Mouse (Mus musculus) CD4-positive, CD25-positive, alpha-beta regulatory T cell, adult 2 months (primary cell): ENCODE measurements at regions not wholly inside any gene's neighbourhood (a gene's known extent, or its start where the extent isn't known, plus 50 kb on each side); places are given as distances from the start of the nearest gene placed in this dataset.
A peak's percentile ranks its signal among the peaks of the same experiment; 100 is the strongest.
"Not testable (repeated sequence)": the region's sequence is repeated elsewhere in the genome, so short reads cannot be mapped to it uniquely, and the experiment has no call there.

ENCODE experiments used
- DNase-seq: peaks from one replicate; pipeline ENCODE4 v3.0.0-alpha.2; 2012; ENCODE audit warnings: low read depth, low spot score

DNA sequence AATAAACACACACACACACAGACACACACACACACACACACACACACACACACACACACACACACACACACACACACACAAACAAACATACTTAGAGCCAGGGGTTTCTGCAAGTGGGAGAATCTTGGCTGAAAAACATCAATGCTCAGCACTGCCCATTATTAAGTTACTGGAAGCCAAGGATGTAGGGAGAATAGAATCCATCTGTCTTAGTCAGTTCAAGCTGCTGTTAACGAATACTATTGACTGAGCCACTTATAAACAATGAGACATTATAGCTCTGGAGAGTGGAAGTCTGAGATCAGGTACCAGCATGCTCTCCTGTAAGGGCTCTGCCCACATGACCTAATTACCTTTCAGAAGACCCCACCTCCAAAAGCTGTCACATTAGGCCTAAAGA, 87.4 kb downstream of the Fam174b start:
- no peak for DNase-seq

DNA sequence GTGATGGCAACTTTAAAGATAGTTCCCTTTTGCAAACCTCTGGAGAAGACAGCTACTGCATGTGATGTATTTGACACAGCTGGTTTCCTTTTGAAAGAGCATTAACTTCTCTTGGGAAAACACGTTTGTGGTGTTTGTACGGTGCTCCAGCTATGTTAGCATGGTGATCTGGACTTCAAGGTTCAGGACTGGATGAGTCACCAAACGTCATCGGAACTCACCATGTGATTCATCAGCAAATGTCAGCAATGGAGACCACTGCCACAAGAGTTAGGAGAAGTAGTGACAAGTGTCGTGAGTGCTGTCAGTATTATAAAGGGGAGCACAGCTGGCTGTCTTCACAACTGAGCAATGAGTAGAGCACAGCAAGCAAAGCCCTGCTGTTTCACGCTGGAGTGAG, 90.5 kb downstream of the Fam174b start:
- no peak for DNase-seq

DNA sequence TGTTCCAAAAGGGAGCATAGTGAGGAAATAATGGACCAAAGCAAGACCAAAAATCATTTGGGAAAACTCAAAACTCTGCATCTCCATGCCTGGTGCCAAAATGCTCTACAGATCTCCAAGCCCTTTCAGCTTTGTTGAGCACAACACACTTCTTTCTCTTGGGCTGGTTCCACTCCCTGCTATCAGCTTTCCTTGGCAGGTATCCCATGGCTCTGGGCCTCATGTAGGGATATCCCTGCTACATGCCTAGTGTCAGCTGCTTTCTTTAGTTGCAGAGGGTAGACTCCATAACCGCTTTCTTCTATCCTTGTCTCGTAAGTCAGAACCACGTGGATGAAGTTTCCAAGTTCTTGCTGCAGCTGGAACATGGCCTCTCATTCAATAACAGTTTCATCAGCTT, 100.3 kb downstream of the Fam174b start:
- no peak for DNase-seq

DNA sequence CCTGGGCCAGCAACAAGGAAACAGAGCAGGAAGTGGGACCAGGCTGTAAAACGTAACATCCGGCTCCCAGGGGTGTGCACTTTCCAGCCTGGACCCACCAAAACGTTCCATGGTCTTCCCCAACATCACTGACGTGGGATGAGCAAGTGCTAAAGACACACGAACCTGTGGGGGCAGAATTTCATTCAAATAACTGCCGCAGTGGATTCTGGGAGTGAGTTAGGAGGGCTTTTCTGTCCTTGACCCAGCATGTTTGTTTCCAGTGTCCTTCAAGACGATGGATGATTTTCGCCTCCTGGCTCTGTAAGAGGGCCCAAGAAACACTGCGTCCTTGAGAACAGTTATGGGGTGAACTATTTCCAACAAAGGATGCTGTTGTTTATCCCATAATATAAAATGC, 112.1 kb downstream of the Fam174b start:
- DNase-seq: no peak

DNA sequence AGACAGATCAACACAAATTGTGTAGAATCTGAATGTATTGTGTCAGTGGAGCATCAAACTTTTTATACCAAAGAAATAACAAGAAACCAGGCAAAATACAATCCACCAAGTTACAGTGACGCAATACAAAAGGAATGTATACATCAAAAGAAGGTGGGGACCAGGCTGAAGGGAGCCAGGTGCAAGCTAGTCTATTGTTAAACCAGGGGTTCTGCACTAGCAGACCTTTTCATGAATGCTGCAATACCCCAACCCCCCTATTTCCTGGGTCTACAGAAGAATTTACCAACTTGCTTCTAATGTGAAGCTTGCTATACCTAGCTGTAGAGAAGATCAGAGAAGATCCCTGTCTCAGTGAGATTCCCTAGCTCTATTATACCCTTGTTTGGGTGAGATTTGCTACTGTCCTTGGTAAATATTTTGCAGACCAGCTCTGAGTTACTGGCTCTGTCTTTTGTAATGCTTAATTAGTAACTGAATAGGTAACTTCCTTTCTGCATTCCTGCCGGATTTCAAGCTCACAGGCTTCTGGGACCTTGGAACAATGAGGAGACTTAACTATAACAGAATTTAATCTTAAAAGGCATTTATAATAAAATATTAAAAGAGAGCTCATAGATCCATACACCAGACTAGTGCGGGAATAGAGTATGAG, 113.3 kb downstream of the Fam174b start:
- DNase-seq: not testable (repeated sequence)

DNA sequence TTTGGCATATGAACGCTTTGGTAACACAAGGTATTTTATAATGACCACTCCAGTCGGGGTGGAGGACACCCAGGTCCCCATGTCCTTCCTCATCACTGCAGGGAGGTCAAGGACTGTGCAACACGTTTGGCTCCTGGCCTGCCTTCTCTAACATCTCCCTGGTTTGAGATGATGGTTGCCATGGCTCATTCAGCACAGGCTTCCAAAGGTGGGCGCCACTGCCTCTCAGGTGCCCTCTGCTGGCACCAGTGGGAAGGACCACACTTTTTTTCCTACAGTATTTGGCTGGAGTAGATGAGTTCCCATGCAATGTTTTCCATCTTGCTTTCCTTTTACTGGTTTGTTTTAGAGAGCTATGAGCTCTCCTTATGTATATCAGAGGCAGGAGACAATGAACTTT, 115.4 kb downstream of the Fam174b start:
- peak; percentile 1 for DNase-seq

DNA sequence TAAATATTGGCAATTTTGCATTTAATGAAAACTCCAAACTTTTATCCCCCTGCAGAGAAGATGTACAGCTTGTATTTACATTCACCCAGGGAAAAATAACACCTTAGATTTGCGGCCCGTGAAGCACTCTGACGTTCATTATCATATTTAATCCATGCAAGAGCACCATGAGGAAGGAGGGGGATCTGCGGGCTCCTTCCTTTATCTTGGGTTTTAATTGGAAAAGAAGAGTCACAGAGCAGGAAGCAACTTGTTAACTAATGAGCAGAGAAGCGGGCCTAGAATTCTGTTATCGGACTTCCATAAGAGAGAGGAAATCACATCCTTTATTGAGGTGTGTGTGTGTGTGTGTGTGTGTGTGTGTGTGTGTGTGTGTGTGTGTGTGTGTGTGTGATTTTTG, 116.8 kb downstream of the Fam174b start:
- no peak for DNase-seq

DNA sequence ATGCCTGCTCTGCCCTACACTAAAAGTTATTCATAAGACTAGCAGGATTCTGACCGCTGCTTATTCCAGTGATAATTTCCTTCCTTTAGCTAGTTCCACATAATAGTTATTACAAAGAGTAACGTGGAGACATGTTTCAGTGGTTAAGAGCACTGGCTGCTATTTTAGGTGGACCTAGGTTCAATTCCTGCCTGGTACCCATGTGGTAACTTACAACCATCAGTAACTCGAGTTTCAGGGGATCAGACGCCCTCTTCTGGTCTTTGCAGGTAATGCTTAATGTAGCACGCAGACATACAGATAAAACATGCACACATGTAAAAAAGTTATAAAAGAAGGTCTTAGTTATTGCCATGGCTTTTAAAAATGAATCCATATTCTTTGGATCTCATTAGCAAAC, 125.0 kb downstream of the Fam174b start:
- DNase-seq: no peak

DNA sequence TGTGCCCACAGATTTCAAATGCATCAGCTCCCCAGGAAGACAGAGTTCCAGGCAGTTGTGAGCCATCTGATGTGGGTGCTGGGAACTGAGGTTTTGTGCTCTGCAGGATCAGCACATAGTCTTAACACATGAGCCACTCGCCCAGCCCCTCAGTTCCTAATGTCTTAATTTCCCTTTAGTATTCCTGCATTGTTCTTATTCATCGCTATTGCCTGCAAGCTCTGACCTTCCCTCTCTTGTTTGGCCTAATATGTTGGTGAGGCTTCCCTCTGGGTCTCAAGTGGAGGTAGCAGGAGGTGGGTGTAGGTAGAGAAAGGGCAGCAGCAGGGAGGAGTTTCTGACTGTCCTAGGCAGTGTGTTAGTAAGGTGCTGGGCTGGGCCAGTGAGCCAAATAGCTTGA, 132.1 kb downstream of the Fam174b start:
- DNase-seq: no peak

DNA sequence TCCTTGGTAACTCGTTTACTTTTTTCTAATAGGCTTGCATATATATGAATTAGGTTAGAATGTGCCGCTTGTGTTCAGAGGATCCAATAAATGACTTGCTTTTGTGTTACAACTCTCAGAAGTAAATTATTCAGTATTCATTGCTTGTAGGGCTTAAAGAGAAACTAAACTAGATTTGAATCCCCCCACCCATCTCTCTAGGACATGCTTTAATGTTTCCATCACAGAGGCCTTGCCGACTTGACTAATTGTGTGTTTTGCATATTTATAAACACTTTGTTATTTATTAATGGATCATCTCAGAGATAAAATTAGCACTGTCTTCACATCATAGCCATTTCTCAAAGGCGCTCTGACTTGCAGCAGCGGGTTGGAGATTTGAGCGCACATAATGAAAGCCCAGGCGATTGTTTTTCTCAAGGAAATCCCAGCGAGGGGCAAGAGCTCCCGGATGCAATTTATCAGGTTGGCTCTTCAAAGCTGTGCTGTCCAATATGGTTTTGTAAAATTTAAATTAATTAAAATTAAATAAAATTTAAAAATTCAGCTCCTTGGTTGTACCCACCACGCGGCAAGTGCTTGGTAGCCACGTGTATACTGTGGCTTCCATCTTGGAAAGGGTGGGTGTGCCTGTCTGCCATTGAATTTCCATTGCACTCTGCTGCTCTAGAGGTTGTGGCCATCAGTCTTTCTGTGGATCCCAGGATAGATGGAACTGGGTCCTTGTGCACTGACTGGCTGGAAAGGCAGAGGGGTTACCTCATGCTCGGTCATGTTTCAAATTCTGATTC, 132.0 kb downstream of the St8sia2 start:
- DNase-seq: no peak

DNA sequence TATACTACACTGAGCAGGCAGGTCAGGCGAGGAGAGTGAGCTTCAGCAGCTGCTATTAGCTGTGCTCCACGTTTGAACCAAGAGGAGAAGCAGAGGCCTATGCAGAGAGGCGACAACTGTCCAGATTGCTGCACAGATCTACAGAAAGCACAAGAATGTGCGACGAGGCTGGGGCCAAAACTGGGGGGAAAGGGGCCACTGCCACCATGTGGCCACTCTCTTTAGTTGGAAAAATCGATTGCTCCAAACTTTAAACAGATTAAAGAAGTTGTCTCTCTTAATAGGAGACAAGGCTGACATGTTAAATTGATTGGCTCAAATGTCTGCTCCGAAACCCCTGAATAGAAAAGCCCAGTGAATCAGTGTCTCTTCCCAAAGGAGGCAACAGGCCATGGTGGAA, 127.3 kb downstream of the St8sia2 start:
- DNase-seq: no peak
